Mouse (Mus musculus) forebrain, embryonic 11.5 days (tissue): Measurements from ENCODE around the gene Aldh1b1. TPM values are rescaled to one million over a fixed set of nuclear protein-coding genes. Genes with fewer than 3 reads are reported as not detected.
A peak's percentile ranks its signal among the peaks of the same experiment; 100 is the strongest.

ENCODE experiments used
- ATAC-seq: fragments of 200-750 bp; cut with Nextera tagmentation; replicated peaks from 2 replicates; pipeline ENCODE4 v1.8.0; 2017; ENCODE audit warnings: moderate TSS enrichment; ENCODE audit not compliant: low FRiP score
- DNase-seq: peaks from one replicate; pipeline ENCODE4 v3.0.0-alpha.2; 2017; ENCODE audit warnings: low spot score
- H3K27ac ChIP-seq: fragments of 300-500 bp; sonication (generic); 2 replicates; pipeline ENCODE4 v1.5.1; 2014; ENCODE audit warnings: low read depth, low read length
- H3K27me3 ChIP-seq: fragments of 300-500 bp; sonication (generic); 2 replicates; pipeline ENCODE4 v1.6.1; 2014; ENCODE audit warnings: mild to moderate bottlenecking, low read length, mixed read lengths; ENCODE audit not compliant: control insufficient read depth, insufficient read depth
- H3K36me3 ChIP-seq: fragments of 300-500 bp; sonication (generic); 2 replicates; pipeline ENCODE4 v1.6.1; 2014; ENCODE audit warnings: mild to moderate bottlenecking, low read length, moderate library complexity, mixed read lengths; ENCODE audit not compliant: control insufficient read depth, insufficient read depth
- H3K4me1 ChIP-seq: fragments of 300-500 bp; sonication (generic); replicated peaks from 2 replicates; pipeline ENCODE4 v1.6.1; 2014; ENCODE audit warnings: low read length, mixed read lengths; ENCODE audit not compliant: control insufficient read depth, insufficient read depth
- H3K4me2 ChIP-seq: fragments of 300-500 bp; sonication (generic); 2 replicates; pipeline ENCODE4 v1.6.1; 2014; ENCODE audit warnings: low read depth, mild to moderate bottlenecking, low read length, moderate library complexity, mixed read lengths; ENCODE audit not compliant: severe bottlenecking
- H3K4me3 ChIP-seq: fragments of 300-500 bp; sonication (generic); 2 replicates; pipeline ENCODE4 v1.5.1; 2014; ENCODE audit warnings: low read depth, low read length
- H3K9ac ChIP-seq: fragments of 300-500 bp; sonication (generic); 2 replicates; pipeline ENCODE4 v1.6.1; 2014; ENCODE audit warnings: low read length
- H3K9me3 ChIP-seq: fragments of 300-500 bp; sonication (generic); 2 replicates; pipeline ENCODE4 v1.6.1; 2016; ENCODE audit warnings: low read length, mixed read lengths; ENCODE audit not compliant: control insufficient read depth
- WGBS: fragments of 180-500 bp; shearing (Covaris S2); extraction: QIAGEN DNeasy Blood & Tissue Kit; methylation state at CpG from one replicate; pipeline ENCODE4 v1.1.7; 2014; 5-methylcytosine and 5-hydroxymethylcytosine counted together
- polyA plus RNA-seq: library from polyadenylated mRNA; unstranded; fragments of >200 nt; fragmentation: Nextera tagmentation; extraction: Ambion mirVana; gene quantifications from 2 replicates; pipeline ENCODE4 v1.2.1, GENCODE M21; 2014

Aldh1b1 gene
- 5.0 and 5.2 TPM in 2 replicates for polyA plus RNA-seq

DNA sequence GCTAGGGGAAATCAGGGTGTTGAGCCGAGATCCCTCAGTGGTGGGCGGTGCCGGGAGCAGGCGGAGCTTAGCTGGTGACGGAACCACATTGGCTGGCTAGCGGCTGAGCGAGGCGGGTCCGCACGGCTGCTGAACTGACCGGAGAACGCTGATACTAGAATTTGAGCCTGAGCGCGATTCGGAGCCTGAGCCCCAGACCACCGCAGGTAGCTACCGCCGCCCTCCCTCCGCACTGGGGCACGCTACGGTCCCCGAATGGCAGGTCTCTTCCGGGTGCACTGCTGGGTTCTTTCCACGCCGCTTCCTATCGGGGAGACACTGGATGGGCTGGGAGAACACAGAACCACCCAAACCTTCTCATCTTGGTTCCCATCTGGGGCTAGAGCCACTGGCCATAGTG lies at the start of gene Aldh1b1:
Aldh1b1 (plus strand) TSS at position 59 of the 400 bp plus-strand sequence.
- Histone ChIP-seq H3K36me3 (peaks cover 3% of the 10 kb centered on the region; the same call in 1 of the 2 replicates), H3K4me3 (peak within 1 kb of the TSS; percentile 32), H3K27ac (no peak within 1 kb of the TSS), H3K9me3 (no peaks in the 10 kb centered on the region), H3K27me3 (no peaks in the 10 kb centered on the region), H3K4me2 (peak within 1 kb of the TSS; percentile 65), H3K9ac (peak within 1 kb of the TSS; percentile 51), H3K4me1 (peaks cover 4% of the 10 kb centered on the region; the same call in 1 of the 2 replicates)
- WGBS: 0% methylated on average over 26 of the region's 26 CpGs
- ATAC-seq (peak; percentile 83), DNase-seq (peak; percentile 87)

DNA sequence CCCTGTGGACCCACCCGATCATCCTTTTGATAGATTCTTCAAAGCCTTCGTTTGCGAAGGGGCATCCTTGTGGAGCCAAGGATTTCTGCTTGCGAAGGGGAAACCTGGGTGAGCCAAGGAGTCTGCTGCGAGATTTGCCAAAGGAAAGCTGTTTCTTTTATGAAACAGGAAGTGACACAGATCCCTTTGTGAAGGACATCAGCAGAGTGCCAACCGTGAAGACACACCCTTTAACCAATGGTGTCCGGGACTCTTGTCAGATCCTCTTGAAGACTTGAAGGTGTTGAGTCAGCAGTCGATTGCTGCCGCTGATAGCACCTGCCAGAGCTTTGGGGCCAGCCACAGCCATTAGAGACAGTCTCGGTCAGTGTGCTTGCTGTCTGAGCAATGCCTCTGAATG lies 49.4 kb upstream of the Aldh1b1 start:
- ATAC-seq (no peak), DNase-seq (no peak)
- Histone ChIP-seq H3K36me3 (no peaks in the 10 kb centered on the region), H3K27ac (no peak overlapping the region), H3K9ac (no peak overlapping the region), H3K4me2 (no peak overlapping the region), H3K9me3 (no peaks in the 10 kb centered on the region), H3K4me1 (no peaks in the 10 kb centered on the region), H3K27me3 (no peaks in the 10 kb centered on the region), H3K4me3 (no peak overlapping the region)
- WGBS: 92% methylated on average over 10 of the region's 10 CpGs

DNA sequence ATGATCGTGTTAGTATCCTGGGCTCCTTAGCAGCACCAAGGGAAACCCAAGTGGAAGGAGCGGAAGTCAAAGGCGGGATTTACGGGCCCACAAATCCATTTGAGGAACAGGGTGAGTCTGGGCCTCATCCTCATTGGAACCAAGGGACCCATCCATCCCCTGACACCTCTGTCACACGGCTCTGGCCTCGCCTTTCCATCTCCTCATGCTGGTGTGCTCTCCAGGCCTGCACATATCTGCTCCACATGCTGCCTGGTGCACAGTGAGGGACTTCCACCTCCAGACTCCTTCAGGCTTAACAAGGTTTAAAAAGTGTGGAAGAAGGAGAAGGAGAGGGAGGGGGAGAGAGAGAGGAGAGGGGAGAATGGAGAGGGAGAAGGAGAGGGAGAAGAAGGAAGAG lies 48.3 kb upstream of the Aldh1b1 start:
- no peak overlapping the region for H3K27ac ChIP-seq
- no peaks in the 10 kb centered on the region for H3K4me1 ChIP-seq
- no peaks in the 10 kb centered on the region for H3K36me3 ChIP-seq
- DNase-seq (no peak), ATAC-seq (no peak)
- H3K9me3 ChIP-seq: no peaks in the 10 kb centered on the region
- no peak overlapping the region for H3K4me3 ChIP-seq
- no peak overlapping the region for H3K9ac ChIP-seq
- no peak overlapping the region for H3K4me2 ChIP-seq
- 87% methylated on average over 6 of the region's 6 CpGs for WGBS
- H3K27me3 ChIP-seq: no peaks in the 10 kb centered on the region

DNA sequence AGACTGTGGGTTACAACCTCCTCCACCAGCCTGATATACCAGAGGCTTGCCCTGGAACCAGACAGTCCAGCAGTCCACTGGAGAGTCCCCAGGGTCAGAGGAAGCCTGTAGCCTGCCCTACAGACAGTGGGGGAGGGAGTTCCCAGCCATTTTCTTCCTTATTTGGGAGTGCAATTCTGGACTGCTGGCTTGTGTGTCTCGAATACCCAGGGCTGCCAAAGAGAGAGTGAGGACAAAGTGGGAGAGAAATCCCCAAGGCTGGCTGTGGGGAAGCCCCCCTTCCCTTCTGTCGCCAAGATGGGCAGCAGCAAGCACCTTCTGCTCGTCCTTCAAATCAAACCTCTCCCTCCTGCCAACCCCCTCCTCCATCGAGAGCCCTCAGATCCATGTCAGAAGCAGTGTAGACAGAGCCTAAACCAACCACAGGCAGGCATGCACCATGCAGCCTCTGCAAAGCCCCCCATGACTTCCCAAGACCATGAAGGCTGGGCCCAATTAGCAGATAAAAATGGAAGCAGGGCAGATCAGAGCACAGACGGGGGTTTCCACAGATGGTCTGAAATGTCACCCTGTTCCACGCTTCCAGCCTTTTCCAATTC lies 45.5 kb upstream of the Aldh1b1 start:
- ATAC-seq: no peak

DNA sequence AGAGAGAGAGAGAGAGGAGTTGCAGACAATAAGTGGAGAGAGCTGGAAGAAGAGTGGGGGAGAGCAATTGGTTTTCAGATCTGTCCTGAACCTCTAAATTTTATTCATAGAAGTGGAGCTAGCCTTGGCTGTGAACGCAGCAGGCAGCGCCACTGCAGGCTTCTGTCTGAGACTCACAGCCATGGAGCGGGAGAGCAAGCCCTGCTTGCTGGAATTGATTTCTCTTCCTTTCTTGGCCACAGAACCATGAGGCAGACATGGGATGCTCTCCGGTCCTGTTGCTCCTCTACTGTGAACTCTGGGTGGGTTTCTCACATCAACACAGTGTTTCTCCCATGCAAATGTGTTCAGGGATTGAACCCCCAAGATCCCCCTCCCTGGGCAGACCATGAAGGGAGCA lies 44.7 kb upstream of the Aldh1b1 start:
- ATAC-seq: no peak
- H3K27ac ChIP-seq: no peak overlapping the region
- no peaks in the 10 kb centered on the region for H3K36me3 ChIP-seq
- WGBS: 77% methylated on average over 4 of the region's 4 CpGs
- H3K4me1 ChIP-seq: peaks cover 2% of the 10 kb centered on the region; the same call in 1 of the 2 replicates
- no peak overlapping the region for H3K4me3 ChIP-seq
- no peak overlapping the region for H3K4me2 ChIP-seq
- H3K27me3 ChIP-seq: no peaks in the 10 kb centered on the region
- H3K9me3 ChIP-seq: no peaks in the 10 kb centered on the region
- no peak for DNase-seq
- no peak overlapping the region for H3K9ac ChIP-seq

More for the DNA sequence above, 45.5 kb upstream of the Aldh1b1 start:
- no peaks in the 10 kb centered on the region for H3K27me3 ChIP-seq
- no peak overlapping the region for H3K4me3 ChIP-seq
- peaks cover 2% of the 10 kb centered on the region; the same call in 1 of the 2 replicates for H3K4me1 ChIP-seq
- H3K27ac ChIP-seq: no peak overlapping the region
- no peak overlapping the region for H3K9ac ChIP-seq
- H3K4me2 ChIP-seq: no peak overlapping the region
- WGBS: 62% methylated on average over 6 of the region's 6 CpGs
- DNase-seq: no peak
- H3K9me3 ChIP-seq: no peaks in the 10 kb centered on the region
- H3K36me3 ChIP-seq: no peaks in the 10 kb centered on the region

DNA sequence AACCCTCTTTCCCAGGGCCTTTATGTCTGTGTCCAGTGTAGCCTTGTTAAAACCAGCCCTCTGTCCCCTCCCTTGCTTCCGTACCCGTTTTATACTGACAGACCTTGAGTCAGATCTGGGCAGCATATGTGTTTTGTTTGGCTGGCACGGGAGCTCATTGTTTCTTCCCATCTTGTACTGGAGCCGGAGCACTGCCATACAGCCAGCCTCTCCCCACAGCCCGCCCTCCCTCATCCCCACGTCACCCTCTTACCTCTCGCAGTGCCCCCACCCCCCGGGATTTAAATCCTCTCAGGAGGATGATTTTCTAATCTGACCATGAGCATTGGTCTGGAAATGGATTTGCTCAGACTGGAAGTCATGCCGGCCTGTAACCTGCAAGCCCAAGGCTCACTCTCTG lies 43.7 kb upstream of the Aldh1b1 start:
- WGBS: 54% methylated on average over 9 of the region's 9 CpGs
- Histone ChIP-seq H3K27me3 (no peaks in the 10 kb centered on the region), H3K36me3 (no peaks in the 10 kb centered on the region), H3K4me1 (peaks cover 2% of the 10 kb centered on the region; the same call in 1 of the 2 replicates), H3K9ac (no peak overlapping the region), H3K9me3 (no peaks in the 10 kb centered on the region), H3K27ac (no peak overlapping the region), H3K4me3 (no peak overlapping the region), H3K4me2 (no peak overlapping the region)
- ATAC-seq (no peak), DNase-seq (no peak)

DNA sequence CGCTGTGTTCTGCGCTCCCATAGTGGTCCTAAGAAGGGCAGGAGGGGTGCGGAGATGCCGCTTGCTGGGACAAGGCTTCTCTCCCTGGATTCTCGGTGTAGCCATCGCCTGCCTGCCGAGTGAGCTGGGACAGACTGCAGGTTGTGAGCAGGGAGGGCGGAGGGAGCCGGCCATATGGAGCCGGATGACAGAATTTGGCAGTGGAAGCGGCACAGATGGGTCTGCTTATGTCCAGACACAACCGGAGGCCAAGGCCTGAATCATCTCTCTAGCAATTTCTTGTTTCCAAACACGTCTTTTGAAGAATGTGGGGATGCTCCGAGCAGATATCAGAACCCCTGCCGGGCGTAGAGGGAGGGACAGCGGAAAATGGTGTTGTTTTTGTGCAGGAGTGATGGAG lies 42.9 kb upstream of the Aldh1b1 start:
- no peaks in the 10 kb centered on the region for H3K9me3 ChIP-seq
- H3K4me1 ChIP-seq: peaks cover 2% of the 10 kb centered on the region; the same call in 1 of the 2 replicates
- ATAC-seq: no peak
- no peak overlapping the region for H3K4me3 ChIP-seq
- H3K27me3 ChIP-seq: no peaks in the 10 kb centered on the region
- DNase-seq: no peak
- no peaks in the 10 kb centered on the region for H3K36me3 ChIP-seq
- H3K9ac ChIP-seq: no peak overlapping the region
- H3K27ac ChIP-seq: no peak overlapping the region
- no peak overlapping the region for H3K4me2 ChIP-seq
- WGBS: 64% methylated on average over 17 of the region's 17 CpGs

DNA sequence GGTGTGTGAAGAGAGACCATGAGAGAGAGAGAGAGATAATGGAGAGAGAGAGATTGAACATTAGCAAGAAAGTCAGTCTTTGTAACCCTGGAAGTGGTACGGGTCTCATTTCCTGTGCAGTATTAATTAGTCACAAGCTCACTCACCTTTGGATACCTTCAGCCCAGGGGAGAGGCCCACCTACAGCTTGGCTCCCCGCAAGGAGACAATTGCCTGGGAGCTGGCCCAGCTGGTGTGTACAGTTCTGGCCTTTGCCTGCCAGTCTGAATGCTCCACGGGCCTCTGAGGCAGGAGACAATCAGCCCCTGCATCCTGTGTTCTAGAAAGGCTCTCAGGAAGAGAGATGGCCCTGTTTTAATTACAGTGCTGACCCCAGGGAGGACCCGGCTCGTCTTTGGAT lies 40.9 kb upstream of the Aldh1b1 start:
- no peak for DNase-seq
- Histone ChIP-seq H3K27me3 (no peaks in the 10 kb centered on the region), H3K4me1 (peaks cover 2% of the 10 kb centered on the region; the same call in 1 of the 2 replicates), H3K36me3 (no peaks in the 10 kb centered on the region), H3K4me2 (no peak overlapping the region), H3K9ac (no peak overlapping the region), H3K27ac (no peak overlapping the region), H3K4me3 (no peak overlapping the region), H3K9me3 (no peaks in the 10 kb centered on the region)
- WGBS: 54% methylated on average over 5 of the region's 5 CpGs
- ATAC-seq: no peak

DNA sequence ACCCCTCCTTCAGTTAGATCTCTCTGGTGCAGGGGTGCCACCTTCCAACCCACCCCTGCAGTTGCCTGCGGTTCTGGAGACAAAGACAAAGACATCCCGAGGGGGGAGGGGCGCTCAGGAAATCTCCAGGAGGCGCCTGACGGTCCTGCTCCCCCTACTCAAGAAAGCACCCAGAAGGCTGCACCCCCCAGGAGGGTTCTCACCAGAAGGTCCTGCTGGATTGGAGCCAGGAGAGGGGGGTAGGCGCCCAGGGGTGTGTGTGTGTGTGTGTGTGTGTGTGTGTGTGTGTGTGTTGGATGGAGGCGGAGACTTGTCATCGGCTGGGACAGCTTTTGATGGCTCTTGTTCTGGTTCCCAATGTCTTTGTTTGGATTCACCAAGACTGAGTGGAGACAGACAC lies 39.4 kb upstream of the Aldh1b1 start:
- Histone ChIP-seq H3K4me1 (peaks cover 14% of the 10 kb centered on the region), H3K36me3 (no peaks in the 10 kb centered on the region), H3K9me3 (no peaks in the 10 kb centered on the region), H3K4me3 (no peak overlapping the region), H3K27ac (no peak overlapping the region), H3K27me3 (no peaks in the 10 kb centered on the region), H3K4me2 (no peak overlapping the region), H3K9ac (no peak overlapping the region)
- ATAC-seq (no peak), DNase-seq (no peak)
- WGBS: 67% methylated on average over 8 of the region's 8 CpGs
